Mouse (Mus musculus): ENCODE data around the gene Mrtfb. TPM values are rescaled to one million over a fixed set of nuclear protein-coding genes. Genes with fewer than 3 reads are reported as not detected.

Gene Mrtfb
- polyA plus RNA-seq, 2 experiments: 1.1 to 3.3 TPM

DNA sequence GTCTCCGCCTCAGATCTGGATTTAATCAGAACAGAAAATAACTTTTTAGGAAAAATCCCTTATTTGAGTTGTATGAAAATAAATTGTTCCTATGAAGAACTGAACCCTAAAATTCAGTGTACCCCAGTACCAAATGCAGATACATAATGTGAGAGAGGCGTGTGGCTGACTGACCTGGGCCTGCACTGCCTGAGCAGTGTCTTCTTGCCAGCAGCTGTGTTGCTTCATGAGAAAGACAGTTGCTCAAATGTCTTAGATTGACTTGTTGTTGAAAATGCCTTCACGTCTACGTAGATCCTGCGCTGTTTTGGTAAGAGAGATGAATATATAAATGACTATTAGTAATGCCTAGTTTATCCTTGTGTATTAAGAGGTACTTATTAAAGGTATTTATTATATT, 104.6 kb downstream of the Mrtfb start:
- no peak for TF ChIP-seq CTCF (IDR thresholded peaks at IDR 0.05; ENCODE audit: low read depth)
- TF ChIP-seq EP300 (IDR thresholded peaks at IDR 0.05; ENCODE audit: low read depth): no peak
- ATAC-seq (ENCODE audit: insufficient read depth): no peak
- H3K36me3 ChIP-seq (replicated peaks; ENCODE audit: control insufficient read depth, insufficient read depth, low read depth): no peaks in the 10 kb centered on the region
- no peak overlapping the region for H3K27ac ChIP-seq
- no peak overlapping the region for H3K4me3 ChIP-seq (ENCODE audit: insufficient read depth in 1 of 2, low read depth in 2 of 2, low read length in 2 of 2)
- 63% methylated on average over 5 of the region's 5 CpGs for WGBS (ENCODE audit: insufficient replicate concordance)
- no peaks in the 10 kb centered on the region for H3K27me3 ChIP-seq (ENCODE audit: control insufficient read depth, insufficient read depth, low read length)
- H3K4me2 ChIP-seq (ENCODE audit: low read depth): no peak overlapping the region
- no peak for DNase-seq (ENCODE audit: low read depth in 3 of 3, low spot score in 3 of 3)
- H3K9ac ChIP-seq (replicated peaks): no peak overlapping the region
- no peaks in the 10 kb centered on the region for H3K9me3 ChIP-seq (ENCODE audit: control insufficient read depth, low read length)
- H3K4me1 ChIP-seq (replicated peaks; ENCODE audit: control insufficient read depth in 2 of 2, insufficient read depth in 2 of 2, low read length in 1 of 2): peaks cover 0 to 10% of the 10 kb centered on the region in 2 experiments; a peak in 2 of 4 replicates

DNA sequence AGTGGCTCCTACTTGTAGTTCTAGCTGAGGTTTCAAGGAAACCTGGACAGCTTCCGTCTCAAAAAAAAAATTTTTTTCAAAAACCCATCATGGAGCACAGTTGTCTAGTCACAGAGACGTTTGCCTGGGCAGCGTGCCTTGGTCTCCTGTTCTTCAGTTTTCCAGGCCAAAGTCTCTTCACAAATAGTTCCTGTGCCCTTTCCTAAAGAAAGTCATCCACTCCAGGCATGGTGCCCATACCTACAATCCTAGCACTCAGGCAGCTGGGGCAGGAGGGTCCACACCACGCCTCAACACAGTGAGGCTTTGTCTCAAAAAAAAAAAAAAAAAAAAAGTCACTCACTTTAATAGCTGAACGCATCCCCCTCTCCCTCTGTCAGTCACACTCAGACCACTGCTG, 106.9 kb downstream of the Mrtfb start:
- TF ChIP-seq EP300 (IDR thresholded peaks at IDR 0.05; ENCODE audit: low read depth) (no peak), CTCF (IDR thresholded peaks at IDR 0.05; ENCODE audit: low read depth) (no peak)
- Histone ChIP-seq H3K27ac (no peak overlapping the region), H3K4me3 (ENCODE audit: insufficient read depth in 1 of 2, low read depth in 2 of 2, low read length in 2 of 2) (no peak overlapping the region), H3K4me2 (ENCODE audit: low read depth) (no peak overlapping the region), H3K36me3 (replicated peaks; ENCODE audit: control insufficient read depth, insufficient read depth, low read depth) (no peaks in the 10 kb centered on the region), H3K9ac (replicated peaks) (no peak overlapping the region), H3K4me1 (replicated peaks; ENCODE audit: control insufficient read depth in 2 of 2, insufficient read depth in 2 of 2, low read length in 1 of 2) (peaks cover 0 to 11% of the 10 kb centered on the region in 2 experiments; a peak in 3 of 4 replicates), H3K9me3 (ENCODE audit: control insufficient read depth, low read length) (no peaks in the 10 kb centered on the region), H3K27me3 (ENCODE audit: control insufficient read depth, insufficient read depth, low read length) (no peaks in the 10 kb centered on the region)
- ATAC-seq (ENCODE audit: insufficient read depth) (no peak), DNase-seq (ENCODE audit: low read depth in 3 of 3, low spot score in 3 of 3) (no peak)
- 63% methylated on average over 5 of the region's 5 CpGs for WGBS (ENCODE audit: insufficient replicate concordance)

DNA sequence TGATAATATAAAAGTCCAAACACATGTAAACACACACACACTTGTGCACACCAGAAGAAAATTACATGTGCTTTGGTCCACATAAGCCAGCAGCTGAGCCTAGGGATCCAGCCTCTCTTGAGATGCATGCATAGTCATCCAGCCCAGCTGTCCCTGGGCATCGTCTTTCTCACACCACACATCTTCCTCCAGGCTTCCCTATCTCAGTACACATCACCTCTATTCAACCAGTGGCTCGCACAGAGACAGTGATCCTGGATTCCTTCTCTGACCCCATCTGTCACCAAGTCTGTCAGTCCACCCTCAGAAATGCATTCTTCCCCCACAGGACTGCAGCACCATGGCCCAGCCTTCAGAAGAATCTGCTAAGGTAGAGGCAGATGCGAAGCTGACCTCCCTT, 107.9 kb downstream of the Mrtfb start:
- TF ChIP-seq EP300 (IDR thresholded peaks at IDR 0.05; ENCODE audit: low read depth): no peak
- no peak for TF ChIP-seq CTCF (IDR thresholded peaks at IDR 0.05; ENCODE audit: low read depth)
- no peak overlapping the region for H3K9ac ChIP-seq (replicated peaks)
- ATAC-seq (ENCODE audit: insufficient read depth) (no peak), DNase-seq (ENCODE audit: low read depth in 3 of 3, low spot score in 3 of 3) (no peak)
- H3K4me2 ChIP-seq (ENCODE audit: low read depth): no peak overlapping the region
- WGBS (ENCODE audit: insufficient replicate concordance): 38% methylated on average over 3 of the region's 3 CpGs
- H3K4me1 ChIP-seq (replicated peaks; ENCODE audit: control insufficient read depth in 2 of 2, insufficient read depth in 2 of 2, low read length in 1 of 2): peaks cover 0 to 5% of the 10 kb centered on the region in 2 experiments; a peak in 3 of 4 replicates
- no peak overlapping the region for H3K27ac ChIP-seq
- no peaks in the 10 kb centered on the region for H3K36me3 ChIP-seq (replicated peaks; ENCODE audit: control insufficient read depth, insufficient read depth, low read depth)
- no peak overlapping the region for H3K4me3 ChIP-seq (ENCODE audit: insufficient read depth in 1 of 2, low read depth in 2 of 2, low read length in 2 of 2)
- no peaks in the 10 kb centered on the region for H3K27me3 ChIP-seq (ENCODE audit: control insufficient read depth, insufficient read depth, low read length)
- H3K9me3 ChIP-seq (ENCODE audit: control insufficient read depth, low read length): no peaks in the 10 kb centered on the region

DNA sequence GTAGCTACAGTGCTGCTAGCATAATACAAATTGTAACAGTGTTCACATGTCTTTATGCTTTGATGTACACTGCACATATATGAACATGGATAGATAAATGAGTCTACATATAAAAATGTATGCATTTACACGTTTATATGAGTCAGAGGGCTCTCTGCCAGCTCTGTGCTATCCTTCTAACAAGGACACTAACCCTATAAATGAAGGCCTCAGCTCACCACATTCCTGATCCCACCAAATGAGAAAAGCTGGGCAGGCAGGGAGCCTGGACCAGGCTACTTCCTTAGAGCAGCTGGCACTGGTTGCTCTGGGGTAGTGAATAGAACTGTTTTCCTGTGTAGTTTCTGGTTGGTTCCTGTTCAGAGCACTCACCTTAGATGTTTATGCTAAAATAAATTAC, 110.0 kb downstream of the Mrtfb start:
- no peak overlapping the region for H3K4me2 ChIP-seq (ENCODE audit: low read depth)
- WGBS (ENCODE audit: insufficient replicate concordance): 26% methylated on average over 1 of the region's 1 CpGs
- no peak overlapping the region for H3K9ac ChIP-seq (replicated peaks)

DNA sequence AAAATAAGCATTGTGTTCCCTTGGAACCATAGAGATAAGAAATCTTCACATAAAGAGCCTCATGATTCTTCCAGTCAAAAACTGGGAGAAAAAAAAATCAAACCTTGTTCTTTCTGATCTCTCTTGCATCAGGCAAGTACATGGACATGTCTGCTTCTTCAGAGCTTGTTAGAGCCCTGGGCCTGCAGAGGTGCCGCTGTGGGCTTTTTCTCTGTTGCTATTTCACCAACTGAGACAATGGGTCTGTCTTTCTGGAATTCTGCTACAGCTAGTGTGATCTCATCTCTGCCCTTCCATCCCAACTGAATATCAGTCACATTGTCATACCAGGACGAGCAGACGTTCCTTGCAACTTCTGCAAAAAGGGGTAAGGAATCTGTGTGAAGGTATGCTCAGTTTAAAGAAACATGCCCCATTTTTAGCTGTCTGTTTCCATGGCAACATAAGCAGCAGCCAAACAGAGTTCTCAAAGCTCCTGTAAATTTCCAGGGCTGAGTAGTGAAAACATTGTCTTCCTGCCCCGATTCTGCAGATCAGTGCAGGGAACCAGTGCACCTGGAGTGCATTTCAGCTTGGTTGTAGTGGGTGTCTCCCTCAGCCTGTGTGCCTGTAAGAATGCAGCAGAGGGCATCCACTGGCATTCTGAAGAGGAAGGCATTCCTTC, 110.7 kb downstream of the Mrtfb start:
- Histone ChIP-seq H3K4me1 (replicated peaks; ENCODE audit: control insufficient read depth in 2 of 2, insufficient read depth in 2 of 2, low read length in 1 of 2) (peaks cover 0 to 7% of the 10 kb centered on the region in 2 experiments; a peak in 3 of 4 replicates), H3K9ac (replicated peaks) (no peak overlapping the region), H3K4me2 (ENCODE audit: low read depth) (no peak overlapping the region), H3K27me3 (ENCODE audit: control insufficient read depth, insufficient read depth, low read length) (no peaks in the 10 kb centered on the region), H3K9me3 (ENCODE audit: control insufficient read depth, low read length) (no peaks in the 10 kb centered on the region), H3K4me3 (ENCODE audit: insufficient read depth in 1 of 2, low read depth in 2 of 2, low read length in 2 of 2) (no peak overlapping the region), H3K36me3 (replicated peaks; ENCODE audit: control insufficient read depth, insufficient read depth, low read depth) (no peaks in the 10 kb centered on the region), H3K27ac (no peak overlapping the region)
- DNase-seq (ENCODE audit: low read depth in 3 of 3, low spot score in 3 of 3) (no peak), ATAC-seq (ENCODE audit: insufficient read depth) (no peak)
- 42% methylated on average over 4 of the region's 4 CpGs for WGBS (ENCODE audit: insufficient replicate concordance)
- TF ChIP-seq EP300 (IDR thresholded peaks at IDR 0.05; ENCODE audit: low read depth) (no peak), CTCF (IDR thresholded peaks at IDR 0.05; ENCODE audit: low read depth) (no peak)

More for the DNA sequence above, 110.0 kb downstream of the Mrtfb start:
- Histone ChIP-seq H3K4me1 (replicated peaks; ENCODE audit: control insufficient read depth in 2 of 2, insufficient read depth in 2 of 2, low read length in 1 of 2) (peaks cover 0 to 3% of the 10 kb centered on the region in 2 experiments; a peak in 2 of 4 replicates), H3K9me3 (ENCODE audit: control insufficient read depth, low read length) (no peaks in the 10 kb centered on the region), H3K4me3 (ENCODE audit: insufficient read depth in 1 of 2, low read depth in 2 of 2, low read length in 2 of 2) (no peak overlapping the region), H3K27ac (no peak overlapping the region), H3K27me3 (ENCODE audit: control insufficient read depth, insufficient read depth, low read length) (no peaks in the 10 kb centered on the region), H3K36me3 (replicated peaks; ENCODE audit: control insufficient read depth, insufficient read depth, low read depth) (no peaks in the 10 kb centered on the region)
- no peak for ATAC-seq (ENCODE audit: insufficient read depth)
- TF ChIP-seq EP300 (IDR thresholded peaks at IDR 0.05; ENCODE audit: low read depth) (no peak), CTCF (IDR thresholded peaks at IDR 0.05; ENCODE audit: low read depth) (no peak)
- DNase-seq (ENCODE audit: low read depth in 3 of 3, low spot score in 3 of 3): no peak
